Mouse (Mus musculus) R1 (cell line): Measurements from ENCODE around the gene Pex6.

Source experiments
- DNase-seq: peaks from one replicate; pipeline ENCODE4 v3.0.0-alpha.2; 2018; ENCODE audit warnings: low read depth, low spot score

The Pex6 gene

DNA sequence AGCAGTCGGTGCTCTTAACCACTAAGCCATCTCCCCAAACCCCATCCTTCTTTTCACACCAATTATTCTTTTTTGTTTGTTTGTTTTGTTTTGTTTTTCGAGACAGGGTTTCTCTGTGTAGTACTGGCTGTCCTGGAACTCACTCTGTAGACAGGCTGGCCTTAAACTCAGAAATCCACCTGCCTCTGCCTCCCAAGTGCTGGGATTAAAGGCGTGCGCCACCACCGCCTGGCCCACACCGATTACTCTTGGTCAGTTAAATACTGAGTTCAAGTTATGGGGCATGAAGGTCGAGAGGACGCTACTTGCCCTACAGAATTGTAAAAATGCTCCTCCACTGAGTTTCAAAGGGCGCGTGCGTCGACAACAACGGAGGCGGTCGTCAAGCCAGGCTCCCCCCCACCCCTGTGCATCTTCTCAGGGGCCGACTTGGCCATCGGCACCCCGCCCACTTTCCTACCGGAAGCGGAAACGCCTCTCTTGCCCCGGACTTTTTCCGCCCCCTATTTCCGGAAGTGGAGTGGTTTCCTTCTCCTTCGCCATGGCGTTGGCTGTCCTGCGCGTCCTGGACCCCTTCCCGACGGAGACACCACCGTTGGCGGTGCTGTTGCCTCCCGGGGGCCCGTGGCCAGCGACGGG is at the start of gene Pex6:
Pex6 (plus strand) TSS at position 505 of the 639 bp plus-strand sequence.
- peak; percentile 97 for DNase-seq

- no peak for DNase-seq
Measured at GRCm38 (mm10) chr17:46661981-46662380, 49.3 kb upstream of the Pex6 start.

DNA sequence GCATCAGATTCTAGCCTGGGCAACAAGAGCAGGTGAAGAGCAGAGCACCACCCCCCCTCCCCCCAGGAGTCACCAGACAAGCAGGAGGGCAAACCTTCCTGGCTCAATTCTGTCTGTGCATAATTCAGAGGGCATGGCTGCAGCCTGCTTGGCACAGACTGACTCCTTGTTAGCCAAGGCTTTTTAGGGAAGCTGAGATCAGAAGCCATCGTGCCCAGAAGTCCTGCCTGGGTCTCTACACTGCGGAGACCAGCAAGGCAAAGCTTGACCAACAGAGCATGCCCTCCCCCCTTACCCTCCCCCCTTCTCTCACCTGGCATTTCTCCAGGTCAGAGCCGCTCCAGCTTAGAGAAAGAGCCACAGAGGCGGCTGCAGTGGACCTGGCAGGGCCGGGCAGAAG is 48.5 kb upstream of the Pex6 start:
- DNase-seq: no peak

GRCm38 (mm10) chr17:46667712-46668111 is 43.6 kb upstream of the Pex6 start:
- DNase-seq: peak; percentile 65

DNA sequence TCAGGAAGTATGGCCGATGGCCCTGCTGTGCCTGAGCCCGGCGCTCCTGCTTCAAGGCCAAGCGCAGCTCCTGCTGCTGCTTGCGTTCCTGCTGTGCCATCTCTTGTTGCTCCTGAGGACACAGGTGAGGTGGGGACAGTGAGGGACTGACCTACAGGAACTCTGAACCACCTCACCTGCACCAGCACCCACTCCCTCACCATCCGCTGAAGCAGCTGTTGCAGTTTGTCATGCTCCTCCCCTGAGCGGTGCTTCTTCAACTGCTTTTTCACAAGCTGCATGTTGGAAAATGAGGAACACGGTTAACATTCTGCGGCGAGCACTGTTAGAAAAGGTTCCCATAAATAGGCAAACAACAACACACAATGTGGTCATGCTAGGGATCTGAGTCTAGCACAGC is 41.4 kb upstream of the Pex6 start:
- DNase-seq: no peak

GRCm38 (mm10) chr17:46673850-46674529 is 37.3 kb upstream of the Pex6 start, which contains the start of gene Rrp36:
Gene Rrp36 (minus strand): TSS chr17:46674352.
- peak; percentile 98 for DNase-seq

DNA sequence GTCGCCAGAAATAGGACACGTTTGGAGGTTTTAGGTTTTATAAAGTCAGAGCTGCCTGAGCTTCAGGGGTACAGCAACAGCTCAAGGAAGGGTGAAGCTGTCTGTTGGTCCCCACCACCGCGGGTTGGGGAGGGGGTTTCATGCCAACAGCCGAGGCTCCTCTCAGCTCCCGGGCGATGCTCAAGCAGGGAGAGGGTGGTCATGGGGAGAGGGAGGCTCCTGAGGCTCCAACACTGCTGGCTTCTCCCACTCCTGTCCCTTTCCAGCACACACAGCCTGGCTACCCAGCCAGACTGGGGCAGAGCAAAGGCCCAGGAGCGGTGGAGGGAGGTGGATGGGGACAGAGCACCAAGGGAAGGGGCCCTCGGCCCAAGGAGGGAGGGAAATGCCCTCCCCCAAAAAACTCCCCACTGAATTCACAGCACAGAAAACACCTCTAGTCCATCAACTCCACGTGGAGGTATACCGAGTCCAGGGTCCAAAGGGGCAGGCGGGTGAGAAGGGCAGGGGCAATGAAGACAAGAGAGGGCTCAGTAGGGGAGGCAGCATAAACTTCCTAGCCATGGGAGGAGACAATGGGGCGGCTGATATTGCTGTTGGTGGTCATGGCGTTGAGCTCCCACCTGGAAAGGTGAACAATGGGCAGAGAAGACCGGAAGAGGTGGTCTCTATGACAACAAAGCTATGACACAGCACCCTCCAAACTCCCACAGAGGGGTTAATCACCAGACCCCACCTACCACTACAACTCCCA is 36.6 kb upstream of the Pex6 start:
- peak; percentile 89 for DNase-seq

DNA sequence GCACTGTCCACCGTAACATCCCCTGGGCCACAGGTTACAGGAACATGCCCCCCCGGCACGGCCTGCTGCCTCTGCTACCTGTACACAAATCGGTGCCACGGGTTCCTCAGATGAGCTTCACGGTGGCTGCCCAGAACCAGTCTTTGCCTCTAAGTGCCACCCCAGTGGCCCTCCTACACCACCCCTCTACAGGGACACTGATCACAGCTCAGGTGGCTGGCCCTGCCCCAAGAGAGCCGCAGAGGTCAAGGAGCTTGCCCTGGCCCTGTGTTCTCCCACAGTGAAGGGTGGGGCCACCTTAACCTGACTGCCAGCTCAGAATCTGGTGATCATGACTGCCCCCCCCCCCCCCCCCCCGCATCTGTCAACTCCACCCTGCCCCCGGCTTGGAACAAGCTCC is 32.8 kb upstream of the Pex6 start, which contains the start of gene Mea1:
Mea1 (plus strand) TSS at position 378 of the 400 bp plus-strand sequence.
- DNase-seq: no peak

GRCm38 (mm10) chr17:46678911-46679310 is 32.4 kb upstream of the Pex6 start:
- DNase-seq: no peak

DNA sequence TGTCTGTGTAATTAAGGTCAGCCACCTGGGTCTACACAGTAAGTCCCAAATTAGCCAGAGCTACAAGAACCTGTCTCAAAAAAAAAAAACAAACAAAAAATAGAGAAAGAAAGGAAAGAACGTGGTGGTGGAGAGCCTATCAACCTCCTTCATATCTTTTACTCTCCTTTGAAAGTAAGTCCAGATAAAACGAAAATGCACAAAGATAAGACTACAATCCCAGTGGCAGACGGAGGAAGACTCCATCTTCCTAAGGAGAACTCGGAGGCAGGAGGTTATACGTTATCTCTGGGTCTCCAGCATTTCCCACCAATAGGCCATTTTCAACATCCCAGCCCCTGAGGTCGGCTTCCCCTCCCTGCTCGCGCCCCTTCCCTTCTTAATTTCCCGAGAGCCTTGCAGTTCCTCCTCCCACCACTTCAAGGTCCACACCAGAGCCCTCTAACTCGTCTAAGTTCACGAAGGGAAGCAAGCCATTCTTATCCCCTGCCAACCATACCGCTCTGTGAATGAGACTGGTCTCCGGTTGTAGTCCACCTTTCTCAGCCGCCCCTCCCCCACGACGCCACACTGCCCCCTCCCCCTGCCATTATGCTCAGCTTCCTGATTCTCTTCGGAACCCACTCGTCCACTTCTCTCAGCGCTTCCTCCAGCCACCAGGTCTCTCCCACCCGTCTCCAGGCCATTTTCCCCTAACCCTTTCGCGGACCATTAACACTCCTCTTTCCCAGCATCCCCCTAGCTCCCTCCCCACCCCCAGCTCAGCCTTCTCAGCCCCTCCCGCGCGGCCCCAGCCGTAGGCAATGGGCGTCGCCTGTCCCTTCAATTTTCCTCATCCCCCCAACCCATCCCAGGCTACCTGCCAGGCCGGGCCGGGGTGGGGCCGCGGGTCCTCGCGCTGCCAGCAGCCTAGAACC is 31.2 kb upstream of the Pex6 start:
- DNase-seq: no peak

GRCm38 (mm10) chr17:46680760-46681373 is 30.4 kb upstream of the Pex6 start, which contains the start of gene Klhdc3:
Gene Klhdc3 (minus strand): TSS chr17:46680914.
- peak; percentile 100 for DNase-seq

- no peak for DNase-seq
Measured at GRCm38 (mm10) chr17:46681466-46682118, 29.7 kb upstream of the Pex6 start.

GRCm38 (mm10) chr17:46682654-46683389 is 28.4 kb upstream of the Pex6 start:
- DNase-seq: peak; percentile 92

DNA sequence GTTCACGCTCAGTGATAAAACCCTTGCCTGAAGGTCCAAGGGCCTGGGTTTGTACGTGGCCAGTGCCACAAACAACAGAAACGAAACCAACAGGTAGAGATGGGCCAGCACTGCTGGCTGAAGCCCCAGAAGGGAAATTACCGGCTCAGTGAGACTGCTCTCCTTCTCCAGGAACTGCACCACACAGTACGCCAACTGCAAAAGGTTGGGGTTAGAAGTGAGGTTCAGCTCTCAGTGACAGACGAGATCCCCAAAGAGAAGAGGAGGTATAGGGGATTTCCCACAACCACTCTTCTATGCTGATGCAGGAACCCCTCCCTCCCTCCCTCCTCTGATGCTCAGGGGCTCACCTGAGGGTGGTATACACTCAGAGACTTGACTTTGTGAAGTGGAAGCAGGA is 25.4 kb upstream of the Pex6 start:
- no peak for DNase-seq

DNA sequence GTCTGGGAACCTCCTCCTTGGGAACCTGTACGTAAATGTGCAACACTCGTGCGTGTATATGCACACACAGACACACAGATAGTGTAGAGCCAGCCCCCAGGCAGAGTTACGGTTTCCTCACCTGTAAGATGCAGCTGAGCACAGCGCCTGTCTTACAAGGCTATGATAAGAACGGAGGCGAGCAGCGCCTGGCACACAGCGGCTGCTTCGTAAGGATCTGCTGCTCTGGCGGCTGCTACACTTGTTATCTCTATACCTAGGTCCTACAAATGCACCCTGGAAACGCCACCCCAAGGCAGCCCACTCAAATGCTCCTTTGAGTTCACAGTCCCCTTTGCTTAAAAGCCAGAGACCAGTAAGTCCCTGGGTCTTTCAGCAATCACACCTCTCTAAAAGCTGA is 20.6 kb upstream of the Pex6 start:
- no peak for DNase-seq

- no peak for DNase-seq
Measured at GRCm38 (mm10) chr17:46691390-46691789, 19.9 kb upstream of the Pex6 start.

DNA sequence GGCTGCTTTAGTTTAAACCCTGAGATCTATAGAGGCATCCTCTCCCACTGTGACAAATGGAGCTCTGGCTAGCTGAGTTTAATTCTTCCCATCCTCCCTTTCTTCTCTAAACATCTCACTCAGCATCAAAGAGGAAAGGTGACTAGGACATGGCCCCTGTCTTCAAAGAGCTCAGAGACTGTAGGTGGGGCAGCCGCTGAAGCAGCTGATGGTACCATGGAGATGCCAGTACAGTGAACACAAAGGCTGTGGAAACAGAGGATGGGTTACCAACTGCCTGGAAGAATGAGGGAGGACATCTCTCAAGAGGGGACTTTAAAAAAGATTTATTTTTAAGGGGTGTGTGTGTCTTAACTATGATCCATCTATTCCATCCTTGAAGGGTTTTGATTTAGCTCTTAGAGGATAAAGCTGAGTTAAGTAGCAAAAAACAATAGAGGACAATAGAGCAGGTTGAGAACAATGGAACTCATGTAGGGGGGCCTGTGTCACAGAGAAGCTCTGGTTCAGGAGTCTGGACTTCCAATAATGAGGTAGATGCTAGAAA is 16.7 kb upstream of the Pex6 start:
- DNase-seq: peak; percentile 63

DNA sequence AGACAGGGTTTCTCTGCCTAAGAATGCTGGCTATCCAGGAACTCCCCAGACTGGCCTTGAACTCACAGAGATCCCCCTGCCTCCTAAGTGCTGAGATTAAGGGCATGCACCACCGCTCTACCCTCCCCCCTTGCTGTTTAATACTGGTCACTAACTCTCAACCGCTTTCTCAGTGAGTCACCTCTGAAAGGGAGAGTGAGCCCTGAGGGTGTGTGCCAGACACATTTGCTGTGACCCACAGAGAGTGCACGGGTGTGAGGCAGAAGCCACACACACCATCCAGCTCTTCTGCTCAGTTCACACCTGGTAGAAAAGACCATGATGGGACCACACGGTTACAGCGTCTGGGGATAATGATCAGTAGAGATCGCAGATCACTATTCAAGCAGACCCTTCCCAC is 12.7 kb upstream of the Pex6 start:
- DNase-seq: peak; percentile 31

- DNase-seq: no peak
Measured at GRCm38 (mm10) chr17:46699245-46699644, 12.0 kb upstream of the Pex6 start.
